Mouse (Mus musculus): ENCODE data around the gene Tbc1d10c. TPM values are rescaled to one million over a fixed set of nuclear protein-coding genes. Genes with fewer than 3 reads are reported as not detected.

Gene Tbc1d10c
- polyA plus RNA-seq, 1 experiment, result 9.1 TPM

DNA sequence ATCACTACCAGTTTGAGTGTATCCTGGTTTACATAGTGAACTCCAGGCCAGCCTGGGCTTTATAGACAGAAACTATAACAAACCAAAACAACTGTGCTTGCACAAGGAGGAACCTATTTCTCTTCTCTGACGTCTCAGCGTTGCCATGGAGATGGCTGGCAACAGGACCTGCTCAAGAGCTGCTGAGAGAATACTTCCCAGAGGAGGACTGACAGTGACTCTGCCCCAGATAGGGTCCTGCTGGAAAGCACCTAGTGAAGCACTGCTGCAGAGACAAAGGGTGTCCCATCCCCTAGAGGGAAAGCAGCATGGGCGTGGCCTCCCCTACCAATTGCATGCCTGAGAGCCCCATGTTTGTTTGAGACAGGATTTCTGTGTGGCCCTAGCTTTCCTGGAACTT is 9.2 kb downstream of the Tbc1d10c start:
- Histone ChIP-seq H3K36me3 (ENCODE audit: control insufficient read depth, insufficient read depth, low read length) (no peaks in the 10 kb centered on the region), H3K4me1 (ENCODE audit: control insufficient read depth, insufficient read depth, low read length) (no peaks in the 10 kb centered on the region), H3K27me3 (replicated peaks; ENCODE audit: control insufficient read depth, insufficient read depth, low read length) (no peaks in the 10 kb centered on the region), H3K4me3 (ENCODE audit: insufficient read depth, low read depth, low read length) (no peak overlapping the region), H3K27ac (ENCODE audit: insufficient read depth, low read depth, low read length) (no peak overlapping the region)
- TF ChIP-seq POLR2A (IDR thresholded peaks at IDR 0.05; ENCODE audit: low read depth, low read length) (no peak), CTCF (conservative IDR thresholded peaks at IDR 0.05; ENCODE audit: insufficient read depth, insufficient read length, low read depth, low read length) (no peak)
- DNase-seq, result peak; percentile 41
- 49% methylated on average over 3 of the region's 3 CpGs for WGBS

DNA sequence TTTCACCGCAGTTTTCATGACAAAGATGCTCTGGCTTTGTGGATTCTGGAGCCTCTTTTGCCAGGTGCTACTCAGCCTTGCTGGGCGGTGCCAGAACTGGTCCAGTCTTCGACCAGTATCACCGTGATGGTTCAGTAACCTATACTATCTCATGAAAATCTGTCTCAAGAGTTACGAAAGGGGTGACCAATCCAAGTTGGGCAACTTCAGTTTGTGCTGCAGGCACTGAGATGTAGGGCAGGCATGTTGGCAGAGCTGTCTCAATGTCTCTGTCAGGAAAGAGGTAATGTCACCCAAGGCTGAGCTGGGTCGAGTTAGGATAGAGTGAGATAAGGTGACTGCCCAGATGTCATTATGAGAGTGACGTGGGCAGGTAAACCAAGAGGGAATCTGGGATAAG is 10.7 kb downstream of the Tbc1d10c start:
- no peak for DNase-seq
- no peaks in the 10 kb centered on the region for H3K4me1 ChIP-seq (ENCODE audit: control insufficient read depth, insufficient read depth, low read length)
- no peak overlapping the region for H3K4me3 ChIP-seq (ENCODE audit: insufficient read depth, low read depth, low read length)
- H3K27ac ChIP-seq (ENCODE audit: insufficient read depth, low read depth, low read length), result no peak overlapping the region
- no peak for TF ChIP-seq CTCF (conservative IDR thresholded peaks at IDR 0.05; ENCODE audit: insufficient read depth, insufficient read length, low read depth, low read length)
- no peak for TF ChIP-seq POLR2A (IDR thresholded peaks at IDR 0.05; ENCODE audit: low read depth, low read length)
- H3K36me3 ChIP-seq (ENCODE audit: control insufficient read depth, insufficient read depth, low read length), result no peaks in the 10 kb centered on the region
- H3K27me3 ChIP-seq (replicated peaks; ENCODE audit: control insufficient read depth, insufficient read depth, low read length), result no peaks in the 10 kb centered on the region
- 92% methylated on average over 7 of the region's 7 CpGs for WGBS

DNA sequence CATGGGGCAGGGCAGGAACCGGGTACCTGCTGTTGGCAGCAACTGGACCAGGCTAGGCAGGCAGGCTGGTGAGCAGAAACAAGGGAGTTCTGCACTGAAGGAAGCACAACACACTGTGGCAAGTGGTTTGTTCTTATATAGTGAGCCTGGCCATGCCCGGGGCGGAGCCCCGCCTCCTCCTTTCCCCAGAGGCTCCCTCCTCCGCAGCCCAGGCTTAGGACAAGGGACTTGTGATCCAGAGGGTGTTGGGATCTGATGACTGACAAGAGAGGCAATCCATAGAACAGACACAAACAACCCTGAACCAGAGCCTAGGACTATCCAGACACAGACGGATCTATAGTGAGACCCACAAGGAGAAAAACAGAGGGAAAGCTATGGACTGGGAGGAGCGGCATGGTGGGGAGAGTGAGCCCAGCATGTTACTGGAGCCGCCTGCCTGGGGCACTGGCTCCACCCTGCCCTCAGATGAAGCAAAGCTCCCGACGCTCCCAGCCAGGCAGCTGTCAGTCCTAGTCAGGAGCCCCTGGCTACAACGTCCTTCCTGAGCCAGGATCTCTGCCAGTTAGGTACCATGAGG is 15.6 kb downstream of the Tbc1d10c start, which contains the start of gene Carns1:
Gene Carns1, minus strand, starts transcription at position 112 of the 580 bp plus-strand sequence.
- TF ChIP-seq POLR2A (IDR thresholded peaks at IDR 0.05; ENCODE audit: low read depth, low read length) (no peak), CTCF (conservative IDR thresholded peaks at IDR 0.05; ENCODE audit: insufficient read depth, insufficient read length, low read depth, low read length) (no peak)
- 17% methylated on average over 11 of the region's 11 CpGs for WGBS
- H3K27ac ChIP-seq (ENCODE audit: insufficient read depth, low read depth, low read length), result no peak within 1 kb of the TSS

DNA sequence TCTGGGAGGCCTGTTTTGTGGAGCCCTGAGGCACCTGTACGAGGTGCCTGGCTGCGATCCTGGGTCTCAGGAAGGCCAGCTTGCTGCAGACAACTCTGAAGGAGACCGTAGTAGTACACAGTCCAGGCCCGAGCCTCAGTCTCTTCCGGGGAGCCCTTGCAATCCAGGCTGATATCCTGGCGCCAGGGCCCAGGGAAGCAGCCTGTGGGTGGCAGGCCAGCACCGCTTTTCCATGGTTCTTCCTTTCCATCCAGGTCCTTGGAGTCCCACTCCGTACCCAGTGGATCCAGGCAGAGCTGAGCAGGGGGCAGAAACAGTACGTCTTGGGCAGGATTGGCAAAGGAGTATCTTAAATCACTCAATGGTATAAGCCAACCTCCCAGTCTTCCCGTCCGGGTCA is 18.2 kb downstream of the Tbc1d10c start:
- DNase-seq, result no peak
- peaks cover 5% of the 10 kb centered on the region; the same call in 1 of the 2 replicates for H3K4me1 ChIP-seq (ENCODE audit: control insufficient read depth, insufficient read depth, low read length)
- no peak overlapping the region for H3K27ac ChIP-seq (ENCODE audit: insufficient read depth, low read depth, low read length)
- H3K4me3 ChIP-seq (ENCODE audit: insufficient read depth, low read depth, low read length), result no peak overlapping the region
- TF ChIP-seq CTCF (conservative IDR thresholded peaks at IDR 0.05; ENCODE audit: insufficient read depth, insufficient read length, low read depth, low read length) (0 out of 2 replicates have a peak, but pooled peaks have one; percentile 10), POLR2A (IDR thresholded peaks at IDR 0.05; ENCODE audit: low read depth, low read length) (no peak)
- WGBS, result 79% methylated on average over 11 of the region's 11 CpGs
- H3K36me3 ChIP-seq (ENCODE audit: control insufficient read depth, insufficient read depth, low read length), result no peaks in the 10 kb centered on the region
- H3K27me3 ChIP-seq (replicated peaks; ENCODE audit: control insufficient read depth, insufficient read depth, low read length), result no peaks in the 10 kb centered on the region

More for the DNA sequence above, 15.6 kb downstream of the Tbc1d10c start, which contains the start of gene Carns1:
- no peak within 1 kb of the TSS for H3K4me3 ChIP-seq (ENCODE audit: insufficient read depth, low read depth, low read length)
- H3K4me1 ChIP-seq (ENCODE audit: control insufficient read depth, insufficient read depth, low read length), result no peaks in the 10 kb centered on the region
- H3K27me3 ChIP-seq (replicated peaks; ENCODE audit: control insufficient read depth, insufficient read depth, low read length), result no peaks in the 10 kb centered on the region
- H3K36me3 ChIP-seq (ENCODE audit: control insufficient read depth, insufficient read depth, low read length), result no peaks in the 10 kb centered on the region
- no peak for DNase-seq

DNA sequence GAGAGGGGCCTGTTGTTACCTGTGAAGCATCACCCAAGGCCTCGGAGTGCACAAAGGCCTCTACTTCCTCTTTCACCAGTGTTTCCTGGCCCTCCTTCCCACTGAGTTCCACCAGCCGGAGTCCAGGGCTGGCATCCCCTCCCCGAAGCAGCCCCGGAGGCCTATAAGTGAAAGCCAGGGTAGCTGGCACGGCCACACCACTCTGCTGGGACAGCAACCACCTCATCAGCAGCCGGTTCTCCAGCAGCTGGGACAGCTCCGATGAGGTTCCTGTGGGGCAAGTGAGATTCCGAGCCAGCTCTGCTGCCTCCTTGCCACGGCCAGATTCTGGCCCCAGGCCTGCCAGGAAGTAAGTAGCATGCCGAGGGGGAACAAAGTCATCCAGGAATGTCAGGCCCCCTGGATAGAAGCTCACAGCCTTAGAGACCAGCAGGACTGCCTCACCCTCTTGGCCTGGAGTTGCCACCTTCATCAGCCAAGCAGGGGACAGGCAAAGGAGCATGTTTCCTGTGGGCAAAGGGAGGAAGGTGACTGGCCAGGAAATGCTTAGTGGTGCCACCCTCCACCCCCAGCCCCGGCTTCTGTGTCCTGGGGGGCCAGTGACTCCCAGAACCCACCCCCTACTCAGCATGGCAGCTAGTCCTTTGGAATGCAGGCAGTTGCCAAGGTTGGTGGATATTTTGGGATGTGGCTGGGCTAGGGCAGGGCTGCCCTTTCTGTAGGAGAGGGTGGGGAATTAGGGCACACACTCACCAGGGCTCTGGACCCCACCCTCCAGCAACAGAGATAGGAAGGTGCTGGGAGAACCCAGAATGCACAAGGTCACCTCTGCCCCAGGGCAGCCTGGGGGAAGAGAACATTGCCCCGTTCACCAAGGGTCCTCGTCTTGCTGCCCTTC is 19.4 kb downstream of the Tbc1d10c start:
- TF ChIP-seq CTCF (conservative IDR thresholded peaks at IDR 0.05; ENCODE audit: insufficient read depth, insufficient read length, low read depth, low read length) (no peak), POLR2A (IDR thresholded peaks at IDR 0.05; ENCODE audit: low read depth, low read length) (no peak)
- WGBS, result 53% methylated on average over 13 of the region's 13 CpGs
- H3K4me3 ChIP-seq (ENCODE audit: insufficient read depth, low read depth, low read length), result no peak overlapping the region
- H3K36me3 ChIP-seq (ENCODE audit: control insufficient read depth, insufficient read depth, low read length), result no peaks in the 10 kb centered on the region
- peak overlapping the region; percentile 48 for H3K27ac ChIP-seq (ENCODE audit: insufficient read depth, low read depth, low read length)
- no peaks in the 10 kb centered on the region for H3K27me3 ChIP-seq (replicated peaks; ENCODE audit: control insufficient read depth, insufficient read depth, low read length)
- H3K4me1 ChIP-seq (ENCODE audit: control insufficient read depth, insufficient read depth, low read length), result peaks cover 5% of the 10 kb centered on the region; the same call in 1 of the 2 replicates
- DNase-seq, result no peak

DNA sequence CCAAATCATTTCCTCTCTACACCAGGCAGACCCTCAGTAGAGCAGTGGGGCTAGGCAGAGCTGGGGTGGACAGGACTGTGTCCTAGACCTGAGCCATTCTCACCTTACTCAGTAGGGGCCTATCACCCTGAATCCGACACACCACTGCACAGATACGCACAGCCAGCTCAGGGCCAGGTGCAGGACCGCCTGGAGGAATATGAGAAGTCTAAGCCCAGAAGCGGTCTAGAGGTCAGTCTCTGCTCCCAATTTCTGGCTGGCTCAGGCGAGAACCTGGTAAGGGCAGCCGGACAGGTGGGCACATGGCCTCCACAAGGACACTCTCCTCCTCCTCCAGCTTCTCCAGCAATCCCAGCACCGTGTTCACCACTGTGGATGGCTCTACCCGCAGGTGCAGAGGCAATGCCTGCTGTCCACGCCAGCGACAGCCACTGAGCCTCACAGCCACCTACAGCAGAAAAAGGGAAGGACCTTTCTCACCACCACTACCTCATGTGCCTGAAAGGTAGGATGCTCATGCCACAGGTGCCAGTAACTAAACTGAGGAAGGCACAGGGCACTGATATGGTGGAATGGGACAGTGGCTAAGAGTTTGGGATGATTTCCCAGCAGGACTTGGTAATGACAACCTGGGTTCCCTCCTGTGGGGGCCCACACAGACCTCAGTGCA is 20.2 kb downstream of the Tbc1d10c start:
- no peak overlapping the region for H3K4me3 ChIP-seq (ENCODE audit: insufficient read depth, low read depth, low read length)
- peaks cover 5% of the 10 kb centered on the region; the same call in 1 of the 2 replicates for H3K4me1 ChIP-seq (ENCODE audit: control insufficient read depth, insufficient read depth, low read length)
- no peak overlapping the region for H3K27ac ChIP-seq (ENCODE audit: insufficient read depth, low read depth, low read length)
- no peak for DNase-seq
- no peaks in the 10 kb centered on the region for H3K27me3 ChIP-seq (replicated peaks; ENCODE audit: control insufficient read depth, insufficient read depth, low read length)
- WGBS, result 90% methylated on average over 10 of the region's 10 CpGs
- TF ChIP-seq CTCF (conservative IDR thresholded peaks at IDR 0.05; ENCODE audit: insufficient read depth, insufficient read length, low read depth, low read length) (no peak), POLR2A (IDR thresholded peaks at IDR 0.05; ENCODE audit: low read depth, low read length) (no peak)
- H3K36me3 ChIP-seq (ENCODE audit: control insufficient read depth, insufficient read depth, low read length), result no peaks in the 10 kb centered on the region

Data from kidney, adult 2 months (tissue).